Mouse (Mus musculus): ENCODE measurements around the gene Dcun1d2. TPM values are rescaled to one million over a fixed set of nuclear protein-coding genes. Genes with fewer than 3 reads are reported as not detected.

Dcun1d2 gene
- total and polyA plus RNA-seq, 2 experiments from 2014 or later, result 27.8 to 37.7 TPM

GRCm38 (mm10) chr8:13301036-13301435 is 13.1 kb upstream of the Dcun1d2 start:
- DNase-seq (ENCODE audit: low spot score) (no peak), ATAC-seq (ENCODE audit: insufficient read depth, low read depth) (no peak)
- Histone ChIP-seq H3K36me3 (replicated peaks; ENCODE audit: control insufficient read depth, insufficient read depth, low read length) (peaks cover 69% of the 10 kb centered on the region), H3K27me3 (ENCODE audit: control insufficient read depth, insufficient read depth, low read length) (no peaks in the 10 kb centered on the region), H3K4me2 (ENCODE audit: low read depth, low read length) (no peak overlapping the region), H3K4me3 (ENCODE audit: low read depth, low read length) (no peak overlapping the region), H3K9me3 (replicated peaks; ENCODE audit: control insufficient read depth, low read length) (no peaks in the 10 kb centered on the region), H3K4me1 (ENCODE audit: control insufficient read depth, insufficient read depth) (no peaks in the 10 kb centered on the region), H3K27ac (ENCODE audit: low read depth) (no peak overlapping the region), H3K9ac (replicated peaks; ENCODE audit: low read depth, low read length) (no peak overlapping the region)
- WGBS, result 92% methylated on average over 7 of the region's 7 CpGs
- TF ChIP-seq CTCF (IDR thresholded peaks at IDR 0.05; ENCODE audit: low read depth), result no peak

DNA sequence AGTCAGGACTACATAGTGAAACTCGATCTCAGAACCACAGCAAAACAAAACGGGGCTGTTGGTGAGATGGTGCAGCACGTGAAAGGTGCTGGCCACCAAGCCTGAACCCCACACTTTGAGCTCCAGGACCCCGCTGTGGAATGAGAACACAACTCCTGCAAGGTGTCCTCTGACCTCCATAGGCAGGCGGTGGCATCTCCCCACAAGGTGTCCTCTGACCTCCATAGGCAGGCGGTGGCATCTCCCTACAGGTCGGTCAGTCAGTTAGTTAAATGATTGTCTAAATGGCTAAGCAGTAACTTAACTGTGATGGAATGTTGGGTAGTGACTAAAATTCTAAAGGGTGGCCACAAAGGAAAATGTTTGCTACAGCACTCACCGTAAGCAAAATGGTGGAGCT is 11.6 kb upstream of the Dcun1d2 start:
- TF ChIP-seq EP300 (IDR thresholded peaks at IDR 0.05; ENCODE audit: low read depth) (no peak), CTCF (IDR thresholded peaks at IDR 0.05; ENCODE audit: low read depth) (no peak)
- ATAC-seq (ENCODE audit: insufficient read depth, low read depth) (no peak), DNase-seq (ENCODE audit: low spot score) (no peak)
- H3K27me3 ChIP-seq (ENCODE audit: control insufficient read depth, insufficient read depth, low read length), result no peaks in the 10 kb centered on the region
- no peaks in the 10 kb centered on the region for H3K4me1 ChIP-seq (ENCODE audit: control insufficient read depth, insufficient read depth)
- WGBS, result 97% methylated on average over 8 of the region's 8 CpGs
- no peak overlapping the region for H3K4me3 ChIP-seq (ENCODE audit: low read depth, low read length)
- no peak overlapping the region for H3K27ac ChIP-seq (ENCODE audit: low read depth)
- H3K9ac ChIP-seq (replicated peaks; ENCODE audit: low read depth, low read length), result no peak overlapping the region
- no peaks in the 10 kb centered on the region for H3K9me3 ChIP-seq (replicated peaks; ENCODE audit: control insufficient read depth, low read length)
- H3K4me2 ChIP-seq (ENCODE audit: low read depth, low read length), result no peak overlapping the region
- H3K36me3 ChIP-seq (replicated peaks; ENCODE audit: control insufficient read depth, insufficient read depth, low read length), result peaks cover 73% of the 10 kb centered on the region

DNA sequence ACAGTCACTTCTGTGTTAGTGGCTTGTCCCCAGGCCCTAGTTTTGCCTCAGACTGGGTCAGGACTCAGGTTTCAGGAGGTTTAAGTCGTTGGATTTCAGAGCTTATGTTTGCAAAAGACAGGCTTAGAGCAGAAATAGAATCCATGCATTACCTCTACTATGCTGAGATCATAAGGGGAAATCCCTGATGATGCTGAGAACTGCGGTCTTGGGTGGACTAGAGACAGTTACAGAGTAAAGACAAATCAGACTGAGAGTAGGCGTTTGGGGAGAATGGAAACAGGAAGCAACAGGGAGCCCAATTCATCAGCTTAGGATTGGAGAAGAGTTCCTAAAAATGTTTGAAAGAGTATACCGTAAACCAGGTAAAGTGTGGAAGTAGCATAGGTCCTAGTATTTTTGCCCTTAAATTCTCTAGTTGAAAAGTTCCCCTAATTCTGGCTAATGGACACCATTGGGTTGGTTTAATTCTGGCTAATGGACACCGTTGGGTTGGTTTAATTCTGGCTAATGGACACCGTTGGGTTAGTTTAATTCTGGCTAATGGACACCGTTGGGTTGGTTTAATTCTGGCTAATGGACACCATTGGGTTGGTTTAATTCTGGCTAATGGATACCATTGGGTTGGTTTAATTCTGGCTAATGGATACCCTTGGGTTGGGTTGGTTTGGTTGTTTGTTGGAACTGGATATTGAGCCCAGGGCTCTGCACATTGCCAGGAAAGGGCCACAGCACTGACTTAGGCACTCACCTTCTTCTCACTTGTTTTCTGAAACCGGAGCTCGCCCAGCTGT is 5.9 kb upstream of the Dcun1d2 start:
- H3K4me1 ChIP-seq (ENCODE audit: control insufficient read depth, insufficient read depth), result no peaks in the 10 kb centered on the region
- no peak for ATAC-seq (ENCODE audit: insufficient read depth, low read depth)
- no peak for DNase-seq (ENCODE audit: low spot score)
- no peak overlapping the region for H3K27ac ChIP-seq (ENCODE audit: low read depth)
- TF ChIP-seq EP300 (IDR thresholded peaks at IDR 0.05; ENCODE audit: low read depth) (no peak), CTCF (IDR thresholded peaks at IDR 0.05; ENCODE audit: low read depth) (no peak)
- H3K27me3 ChIP-seq (ENCODE audit: control insufficient read depth, insufficient read depth, low read length), result no peaks in the 10 kb centered on the region
- WGBS, result 91% methylated on average over 9 of the region's 9 CpGs
- H3K36me3 ChIP-seq (replicated peaks; ENCODE audit: control insufficient read depth, insufficient read depth, low read length), result peaks cover 40% of the 10 kb centered on the region
- H3K4me2 ChIP-seq (ENCODE audit: low read depth, low read length), result no peak overlapping the region
- H3K9ac ChIP-seq (replicated peaks; ENCODE audit: low read depth, low read length), result no peak overlapping the region
- no peaks in the 10 kb centered on the region for H3K9me3 ChIP-seq (replicated peaks; ENCODE audit: control insufficient read depth, low read length)
- H3K4me3 ChIP-seq (ENCODE audit: low read depth, low read length), result no peak overlapping the region

DNA sequence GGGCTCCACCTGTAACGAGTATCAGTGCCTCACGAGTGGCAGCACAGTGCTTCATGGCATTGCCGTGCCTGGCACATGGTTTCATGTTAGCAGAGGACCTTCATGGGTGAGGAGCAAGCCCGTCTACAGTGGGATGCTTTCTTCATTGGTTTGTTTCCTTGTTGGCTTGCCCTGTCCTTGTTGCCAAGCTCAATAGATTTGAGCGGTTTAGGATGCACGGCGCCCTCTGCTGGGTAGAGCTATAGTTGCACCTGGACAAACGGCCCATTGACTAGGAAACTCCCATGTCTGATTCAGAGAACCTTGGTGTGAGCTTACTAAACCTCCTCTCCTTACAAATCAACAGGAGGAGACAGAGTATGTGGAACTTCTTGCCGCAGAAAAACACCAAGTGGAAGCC is 4.4 kb upstream of the Dcun1d2 start:
- peak; percentile 83 for TF ChIP-seq CTCF (IDR thresholded peaks at IDR 0.05; ENCODE audit: low read depth)
- no peak for TF ChIP-seq EP300 (IDR thresholded peaks at IDR 0.05; ENCODE audit: low read depth)
- DNase-seq (ENCODE audit: low spot score) (peak; percentile 37), ATAC-seq (ENCODE audit: insufficient read depth, low read depth) (no peak)
- WGBS, result 31% methylated on average over 9 of the region's 9 CpGs
- Histone ChIP-seq H3K9me3 (replicated peaks; ENCODE audit: control insufficient read depth, low read length) (no peaks in the 10 kb centered on the region), H3K27ac (ENCODE audit: low read depth) (no peak overlapping the region), H3K4me3 (ENCODE audit: low read depth, low read length) (no peak overlapping the region), H3K9ac (replicated peaks; ENCODE audit: low read depth, low read length) (no peak overlapping the region), H3K4me2 (ENCODE audit: low read depth, low read length) (no peak overlapping the region), H3K27me3 (ENCODE audit: control insufficient read depth, insufficient read depth, low read length) (no peaks in the 10 kb centered on the region), H3K36me3 (replicated peaks; ENCODE audit: control insufficient read depth, insufficient read depth, low read length) (peaks cover 34% of the 10 kb centered on the region), H3K4me1 (ENCODE audit: control insufficient read depth, insufficient read depth) (no peaks in the 10 kb centered on the region)

DNA sequence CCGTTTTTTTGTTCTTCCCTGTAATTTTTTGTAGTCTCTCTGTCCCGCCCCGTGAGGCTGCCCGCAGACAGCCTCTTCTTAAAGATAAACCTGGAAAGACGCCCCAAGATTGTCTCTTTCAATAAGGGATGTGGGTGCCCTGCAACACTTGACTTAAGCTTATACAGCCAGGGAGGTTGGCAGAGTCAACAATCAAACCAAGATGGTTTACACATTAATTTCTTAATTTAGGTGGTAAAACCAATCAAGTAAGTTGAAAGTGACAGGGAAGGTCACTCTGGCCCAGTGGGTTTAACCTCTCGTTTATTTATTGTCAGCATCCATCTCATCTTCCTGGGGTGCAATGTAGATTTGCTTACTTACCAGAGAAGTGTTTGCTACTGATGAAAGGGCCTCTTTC is 715 bp upstream of the Dcun1d2 start:
- H3K4me2 ChIP-seq (ENCODE audit: low read depth, low read length), result peak overlapping the region; percentile 83
- 4% methylated on average over 6 of the region's 6 CpGs for WGBS
- no peaks in the 10 kb centered on the region for H3K27me3 ChIP-seq (ENCODE audit: control insufficient read depth, insufficient read depth, low read length)
- H3K36me3 ChIP-seq (replicated peaks; ENCODE audit: control insufficient read depth, insufficient read depth, low read length), result peaks cover 3% of the 10 kb centered on the region; the same call in 1 of the 2 replicates
- ATAC-seq (ENCODE audit: insufficient read depth, low read depth), result no peak
- TF ChIP-seq CTCF (IDR thresholded peaks at IDR 0.05; ENCODE audit: low read depth) (no peak), EP300 (IDR thresholded peaks at IDR 0.05; ENCODE audit: low read depth) (no peak)
- no peaks in the 10 kb centered on the region for H3K9me3 ChIP-seq (replicated peaks; ENCODE audit: control insufficient read depth, low read length)
- no peak overlapping the region for H3K27ac ChIP-seq (ENCODE audit: low read depth)
- H3K9ac ChIP-seq (replicated peaks; ENCODE audit: low read depth, low read length), result peak overlapping the region; percentile 66
- peaks cover 9% of the 10 kb centered on the region for H3K4me1 ChIP-seq (ENCODE audit: control insufficient read depth, insufficient read depth)
- DNase-seq (ENCODE audit: low spot score), result no peak
- peak overlapping the region; percentile 68 for H3K4me3 ChIP-seq (ENCODE audit: low read depth, low read length)

- ATAC-seq (ENCODE audit: insufficient read depth, low read depth), result peak; percentile 86
- peak overlapping the region; percentile 68 for H3K4me3 ChIP-seq (ENCODE audit: low read depth, low read length)
- WGBS, result under 1% methylated on average over 33 of the region's 34 CpGs
- peaks cover 9% of the 10 kb centered on the region for H3K4me1 ChIP-seq (ENCODE audit: control insufficient read depth, insufficient read depth)
- TF ChIP-seq EP300 (IDR thresholded peaks at IDR 0.05; ENCODE audit: low read depth) (no peak), CTCF (IDR thresholded peaks at IDR 0.05; ENCODE audit: low read depth) (no peak)
- peak; percentile 86 for DNase-seq (ENCODE audit: low spot score)
- H3K27ac ChIP-seq (ENCODE audit: low read depth), result peak overlapping the region; percentile 94
- H3K27me3 ChIP-seq (ENCODE audit: control insufficient read depth, insufficient read depth, low read length), result no peaks in the 10 kb centered on the region
- H3K36me3 ChIP-seq (replicated peaks; ENCODE audit: control insufficient read depth, insufficient read depth, low read length), result no peaks in the 10 kb centered on the region
- H3K4me2 ChIP-seq (ENCODE audit: low read depth, low read length), result peak overlapping the region; percentile 83
- peak overlapping the region; percentile 66 for H3K9ac ChIP-seq (replicated peaks; ENCODE audit: low read depth, low read length)
- H3K9me3 ChIP-seq (replicated peaks; ENCODE audit: control insufficient read depth, low read length), result no peaks in the 10 kb centered on the region
These were observed 633 bp downstream of the Dcun1d2 start for GRCm38 (mm10) chr8:13287304-13287691.
